Mouse (Mus musculus) small intestine, adult 2 months (tissue): ENCODE data around the gene Gli3. TPM values are rescaled to one million over a fixed set of nuclear protein-coding genes. Genes with fewer than 3 reads are reported as not detected.

ENCODE experiments used
- H3K27ac ChIP-seq: fragments of 200-500 bp; 2 replicates; pipeline ENCODE4 v1.5.1; 2012; ENCODE audit warnings: low read depth, low read length, control low read depth, inconsistent platforms; ENCODE audit not compliant: insufficient read depth
- H3K27me3 ChIP-seq: fragments of 200-500 bp; 2 replicates; pipeline ENCODE4 v1.6.1; 2012; ENCODE audit warnings: mild to moderate bottlenecking, moderate library complexity, low read length, inconsistent platforms; ENCODE audit not compliant: control insufficient read depth, insufficient read depth
- H3K36me3 ChIP-seq: fragments of 200-500 bp; 2 replicates; pipeline ENCODE4 v1.6.1; 2012; ENCODE audit warnings: mild to moderate bottlenecking, low read length, control low read depth, inconsistent platforms; ENCODE audit not compliant: control insufficient read depth, insufficient read depth
- H3K4me1 ChIP-seq: fragments of 200-500 bp; 2 replicates; pipeline ENCODE4 v1.6.1; 2012; ENCODE audit warnings: low read length, inconsistent platforms, mixed read lengths; ENCODE audit not compliant: control insufficient read depth, insufficient read depth, insufficient read length
- H3K4me3 ChIP-seq: fragments of 200-500 bp; 2 replicates; pipeline ENCODE4 v1.5.1; 2012; ENCODE audit warnings: low read depth, mild to moderate bottlenecking, control low read depth, inconsistent platforms, low read length, moderate library complexity
- CTCF ChIP-seq: fragments of 200-500 bp; IDR thresholded peaks from 2 replicates; pipeline ENCODE4 v1.5.1; 2012; ENCODE audit warnings: low read depth, mild to moderate bottlenecking, control low read depth, inconsistent platforms, low read length, moderate library complexity, mixed read lengths; ENCODE audit not compliant: insufficient replicate concordance, insufficient read length; ENCODE audit errors: extremely low read depth
- POLR2A ChIP-seq: fragments of 200-500 bp; IDR thresholded peaks from 2 replicates; pipeline ENCODE4 v1.6.1; 2012; ENCODE audit warnings: low read depth, mild to moderate bottlenecking, control low read depth, inconsistent platforms, low read length, moderate library complexity
- WGBS: fragments of 180-500 bp; shearing (Covaris S2); methylation state at CpG from one replicate; pipeline ENCODE4 v1.1.7; 2018; 5-methylcytosine and 5-hydroxymethylcytosine counted together
- polyA plus RNA-seq: library from polyadenylated mRNA; depleted of rRNA; stranded (reverse); fragments of >200 nt; gene quantifications from 2 replicates; pipeline ENCODE4 v1.2.3, GENCODE M21; 2012

Gene Gli3
- polyA plus RNA-seq, 1 experiment, result 0.96 TPM

DNA sequence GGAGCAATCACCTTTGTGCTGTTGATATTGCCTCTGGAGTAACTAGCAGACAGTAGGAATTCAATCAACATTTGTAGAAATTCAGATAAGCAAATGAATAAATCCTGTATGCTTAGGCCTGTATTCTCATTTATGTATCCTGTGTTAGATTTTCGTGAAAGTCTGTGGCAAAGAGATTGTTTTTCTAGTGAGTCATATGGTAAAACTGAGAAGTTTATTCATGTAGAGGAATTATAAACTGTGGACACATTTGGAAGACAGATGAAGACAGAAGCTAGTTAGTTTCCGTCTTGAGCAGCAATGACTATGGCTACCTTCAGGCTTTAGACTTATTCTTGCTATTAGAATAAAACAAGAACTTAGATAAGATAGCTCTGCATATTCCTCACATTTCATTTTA is 122.9 kb downstream of the Gli3 start:
- WGBS, result 56% methylated on average over 2 of the region's 2 CpGs
- no peak overlapping the region for H3K27ac ChIP-seq
- H3K36me3 ChIP-seq, result no peaks in the 10 kb centered on the region
- H3K4me3 ChIP-seq, result no peak overlapping the region
- H3K4me1 ChIP-seq, result no peaks in the 10 kb centered on the region
- no peaks in the 10 kb centered on the region for H3K27me3 ChIP-seq
- no peak for TF ChIP-seq CTCF
- TF ChIP-seq POLR2A, result no peak

DNA sequence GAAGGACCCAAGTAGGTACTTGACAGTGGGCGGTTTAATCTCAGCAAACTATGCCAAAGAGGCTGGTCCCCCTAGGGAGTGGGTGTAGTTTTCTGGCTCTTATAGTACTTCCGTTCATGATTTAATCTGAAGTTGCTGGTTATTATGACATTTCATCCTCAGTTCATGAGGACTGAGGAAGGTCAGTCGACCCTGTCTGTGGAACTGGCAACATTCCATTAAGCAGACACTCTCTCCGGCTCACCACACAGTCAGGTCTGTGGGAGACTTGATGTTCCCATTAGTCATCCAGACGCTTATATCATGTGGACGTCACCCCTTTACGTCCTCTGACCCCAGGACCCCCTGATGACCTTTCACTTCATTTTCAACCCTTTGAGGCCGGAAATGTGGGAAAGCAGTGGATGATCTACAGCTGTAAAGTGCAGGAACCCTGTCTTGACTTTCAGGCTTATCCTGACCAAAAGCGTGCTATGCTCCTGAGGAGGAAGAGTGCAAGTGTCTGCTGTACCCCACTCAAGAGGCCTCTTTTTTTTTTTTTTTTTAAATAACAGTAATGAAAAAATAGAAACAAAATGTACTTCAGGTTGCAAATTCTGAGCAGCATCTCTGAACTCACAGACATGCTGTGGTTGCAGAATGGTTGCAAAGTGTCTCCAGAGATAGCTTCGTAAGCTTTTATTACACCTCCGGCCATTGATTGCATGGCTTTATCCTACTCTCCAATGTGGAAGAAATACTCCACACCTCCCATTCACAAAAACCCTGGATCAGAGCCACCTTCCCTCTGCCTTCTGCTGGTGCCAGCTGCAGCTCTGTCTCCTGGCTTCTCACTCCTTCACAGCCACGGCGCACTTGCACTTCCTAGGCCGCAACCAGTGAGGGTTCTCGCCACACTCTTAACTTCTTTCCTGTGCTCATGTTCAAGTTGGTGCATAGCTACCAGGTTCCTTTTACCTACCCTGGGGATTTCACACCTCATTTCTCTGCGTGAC is 125.5 kb downstream of the Gli3 start:
- Histone ChIP-seq H3K27me3 (no peaks in the 10 kb centered on the region), H3K27ac (no peak overlapping the region), H3K4me3 (no peak overlapping the region), H3K4me1 (no peaks in the 10 kb centered on the region), H3K36me3 (no peaks in the 10 kb centered on the region)
- 75% methylated on average over 16 of the region's 16 CpGs for WGBS
- TF ChIP-seq POLR2A (no peak), CTCF (no peak)

DNA sequence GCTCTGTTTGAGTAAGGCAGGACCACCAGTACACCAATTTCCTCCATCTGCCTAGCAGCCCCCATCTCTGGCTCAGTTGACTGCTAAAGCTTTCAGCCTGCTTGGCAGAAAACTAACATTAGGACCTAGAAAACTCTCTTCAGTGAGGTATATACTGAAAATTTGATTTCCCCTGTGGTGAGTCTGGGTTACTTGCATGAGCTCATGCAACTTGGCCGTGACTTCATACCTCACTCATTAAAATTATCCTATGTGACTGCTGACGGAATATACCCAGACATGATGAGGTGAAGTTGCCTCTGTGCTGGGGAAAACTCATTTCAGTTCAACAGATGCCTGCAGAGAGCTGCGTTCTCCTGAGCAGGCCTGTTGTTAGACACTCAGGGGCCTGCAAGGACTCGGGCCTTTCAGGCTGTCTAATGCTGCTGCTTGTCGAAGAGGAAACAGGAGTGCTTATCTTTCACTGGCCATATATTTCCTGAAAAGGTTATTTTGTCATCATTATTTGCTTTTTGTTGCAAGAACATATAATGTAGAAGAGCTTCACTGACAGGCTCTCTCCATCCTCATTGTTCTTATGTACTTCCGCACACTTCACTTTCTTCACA is 127.4 kb downstream of the Gli3 start:
- Histone ChIP-seq H3K4me1 (no peaks in the 10 kb centered on the region), H3K27me3 (no peaks in the 10 kb centered on the region), H3K4me3 (no peak overlapping the region), H3K36me3 (no peaks in the 10 kb centered on the region), H3K27ac (no peak overlapping the region)
- TF ChIP-seq POLR2A (no peak), CTCF (no peak)
- WGBS, result 73% methylated on average over 6 of the region's 6 CpGs

DNA sequence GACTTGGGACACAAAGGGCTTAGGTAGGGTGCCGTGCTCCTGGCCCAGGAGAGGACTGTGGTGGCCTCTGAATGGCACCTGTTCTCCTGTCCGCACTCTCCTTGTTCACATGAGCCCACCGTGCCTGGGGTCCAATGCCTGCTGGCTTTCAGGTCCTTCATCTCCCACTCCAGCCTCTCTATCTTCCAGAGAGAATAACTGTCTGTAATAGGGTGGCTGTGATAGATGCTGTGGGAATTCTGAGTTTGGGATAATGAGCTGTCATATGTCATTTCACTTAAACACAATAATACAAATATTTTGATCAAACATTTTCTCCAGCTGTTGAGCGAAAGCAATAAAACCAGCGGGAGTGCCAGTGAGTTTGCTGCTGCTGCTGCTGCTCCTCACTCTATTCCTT is 133.6 kb downstream of the Gli3 start:
- no peak for TF ChIP-seq POLR2A
- TF ChIP-seq CTCF, result no peak
- no peaks in the 10 kb centered on the region for H3K36me3 ChIP-seq
- H3K4me1 ChIP-seq, result no peaks in the 10 kb centered on the region
- H3K4me3 ChIP-seq, result no peak overlapping the region
- no peak overlapping the region for H3K27ac ChIP-seq
- no peaks in the 10 kb centered on the region for H3K27me3 ChIP-seq
- 46% methylated on average over 5 of the region's 5 CpGs for WGBS

DNA sequence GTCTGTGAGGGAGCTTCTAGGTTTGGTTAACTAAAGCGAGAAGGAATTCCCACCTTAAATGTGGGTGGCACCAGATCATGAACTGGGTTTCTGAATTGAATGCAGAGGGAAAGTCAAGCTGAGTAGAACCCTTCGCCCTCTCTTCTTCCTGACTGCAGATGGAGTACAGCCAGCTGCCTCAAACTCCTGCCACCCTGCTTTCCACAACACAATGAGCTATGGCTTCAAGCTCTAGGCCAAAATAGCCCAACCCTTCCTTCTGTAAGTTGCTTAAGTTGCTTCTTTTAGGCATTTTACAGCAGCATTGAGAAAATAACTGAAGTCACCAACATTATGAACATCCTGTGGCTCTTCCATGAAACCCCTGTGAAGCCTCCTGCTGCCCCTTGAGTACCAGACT is 136.7 kb downstream of the Gli3 start:
- H3K4me3 ChIP-seq, result no peak overlapping the region
- H3K27me3 ChIP-seq, result no peaks in the 10 kb centered on the region
- no peak for TF ChIP-seq CTCF
- no peak for TF ChIP-seq POLR2A
- no peaks in the 10 kb centered on the region for H3K4me1 ChIP-seq
- 85% methylated on average over 2 of the region's 2 CpGs for WGBS
- no peaks in the 10 kb centered on the region for H3K36me3 ChIP-seq
- no peak overlapping the region for H3K27ac ChIP-seq

DNA sequence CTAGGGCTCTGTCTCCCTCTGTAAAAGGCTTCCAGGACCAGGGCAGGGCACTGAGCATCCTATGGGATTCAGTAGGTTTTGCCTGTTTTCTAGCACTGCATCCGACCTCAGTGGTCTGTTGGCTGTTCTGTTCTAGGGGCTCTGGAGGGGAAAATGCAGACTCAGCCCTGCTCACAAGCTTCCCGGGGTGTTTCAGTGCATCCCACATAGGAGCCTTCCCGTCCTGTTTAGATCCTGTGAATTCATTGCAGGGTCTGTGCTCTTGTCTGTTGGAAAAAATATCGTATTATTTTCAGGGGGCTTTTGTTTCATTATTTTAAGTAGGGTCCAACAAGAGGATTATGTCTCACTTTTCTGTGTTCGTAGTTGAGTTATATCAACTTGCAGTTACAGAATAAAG is 139.1 kb downstream of the Gli3 start:
- 30% methylated on average over 5 of the region's 5 CpGs for WGBS
- TF ChIP-seq CTCF, result no peak
- TF ChIP-seq POLR2A, result no peak
- no peaks in the 10 kb centered on the region for H3K27me3 ChIP-seq
- H3K4me3 ChIP-seq, result no peak overlapping the region
- H3K4me1 ChIP-seq, result no peaks in the 10 kb centered on the region
- H3K27ac ChIP-seq, result no peak overlapping the region
- no peaks in the 10 kb centered on the region for H3K36me3 ChIP-seq

DNA sequence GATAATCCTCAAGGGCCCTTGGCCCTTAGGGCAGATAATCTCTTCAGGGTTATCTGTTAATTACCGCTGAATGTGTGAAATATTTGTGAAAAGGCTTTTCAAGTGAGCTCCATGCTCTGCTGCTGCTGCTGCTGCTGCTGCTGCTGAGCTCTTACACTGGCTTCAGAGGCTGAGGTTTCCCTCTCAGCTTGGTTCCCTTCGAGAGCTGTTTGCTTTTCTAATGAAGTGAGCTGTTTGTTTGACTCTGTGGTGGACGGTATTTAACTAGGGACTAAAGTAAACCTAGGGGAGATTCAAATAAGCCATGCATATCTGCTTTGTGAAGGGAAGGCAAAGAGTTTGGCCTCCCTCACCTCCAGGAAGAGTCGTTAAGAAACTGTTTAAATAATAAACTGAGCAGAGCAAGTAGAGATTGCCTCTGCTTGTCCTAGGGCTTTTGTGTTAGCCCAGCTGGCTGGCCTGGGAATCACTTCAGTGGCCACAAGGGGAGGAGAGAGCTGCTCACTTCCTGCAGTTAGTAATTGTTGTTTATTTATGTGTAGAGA is 139.7 kb downstream of the Gli3 start:
- no peaks in the 10 kb centered on the region for H3K27me3 ChIP-seq
- no peak overlapping the region for H3K27ac ChIP-seq
- H3K4me1 ChIP-seq, result no peaks in the 10 kb centered on the region
- WGBS, result 14% methylated on average over 4 of the region's 4 CpGs
- H3K4me3 ChIP-seq, result no peak overlapping the region
- no peaks in the 10 kb centered on the region for H3K36me3 ChIP-seq
- TF ChIP-seq POLR2A (no peak), CTCF (no peak)
